Mouse (Mus musculus): ENCODE data around the gene Kansl3. TPM values are rescaled to one million over a fixed set of nuclear protein-coding genes. Genes with fewer than 3 reads are reported as not detected.

The Kansl3 gene
- total and polyA plus RNA-seq, 3 experiments = 35.4 to 52.8 (median 49.7) TPM

DNA sequence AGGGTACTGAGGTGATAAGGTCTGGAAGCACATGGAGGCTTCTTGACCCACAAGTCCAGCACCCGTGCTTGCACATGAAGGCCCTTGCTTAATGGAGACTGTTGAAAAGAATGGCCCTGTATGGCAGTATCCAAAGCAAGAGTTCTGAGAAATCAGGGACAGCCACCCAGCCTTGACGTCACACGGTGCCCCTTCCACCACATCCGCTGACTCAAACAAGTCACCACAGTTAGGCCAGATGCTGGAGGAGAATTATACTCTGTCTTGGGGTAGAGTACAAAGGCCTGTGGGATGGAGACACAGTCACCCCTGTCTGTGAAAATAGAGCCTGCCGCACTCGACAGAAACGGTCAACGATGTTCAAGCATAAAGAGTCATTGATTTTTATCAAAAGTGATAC lies 75.5 kb downstream of the Kansl3 start:
- no peaks in the 10 kb centered on the region for H3K27me3 ChIP-seq (ENCODE audit: control insufficient read depth, insufficient read depth, low read length)
- 93% methylated on average over 8 of the region's 8 CpGs for WGBS
- TF ChIP-seq CTCF (IDR thresholded peaks at IDR 0.05) (no peak), POLR2A (IDR thresholded peaks at IDR 0.05; ENCODE audit: insufficient read depth, low read depth, low read length) (no peak), EP300 (IDR thresholded peaks at IDR 0.05; ENCODE audit: insufficient read depth, low read depth, low read length) (no peak)
- no peak for DNase-seq
- no peak overlapping the region for H3K9ac ChIP-seq (ENCODE audit: low read depth, low read length)
- H3K36me3 ChIP-seq (ENCODE audit: control insufficient read depth, insufficient read depth, low read length) = no peaks in the 10 kb centered on the region
- intact Hi-C loops (cut with DNase I) = no loop called here
- H3K4me3 ChIP-seq = no peak overlapping the region
- no peaks in the 10 kb centered on the region for H3K4me1 ChIP-seq (ENCODE audit: control insufficient read depth, insufficient read depth, low read length)
- H3K79me2 ChIP-seq (replicated peaks; ENCODE audit: control insufficient read depth, insufficient read depth, low read length) = no peaks in the 10 kb centered on the region
- no peak overlapping the region for H3K27ac ChIP-seq

Small RNAs within 50 kb of the gene (microRNA-seq; reads per million reads assigned to microRNA genes)
- gene Mir6898 = 0 reads per million in 2 experiments

Other genes with a start within 250 kb of the Kansl3 start
- gene Uggt1, start 124.5 kb downstream of the Kansl3 start, total RNA-seq (2021) = 10 to 100 TPM; 28.4 to 29.8 TPM
- 7.3 and 17.5 TPM in 2 replicates for gene Uggt1, start 124.5 kb downstream of the Kansl3 start, polyA plus RNA-seq (2012; rRNA removed)
- 1 to 10 TPM; 2.2 to 3.0 TPM for gene Neurl3, start 94.5 kb downstream of the Kansl3 start, total RNA-seq (2021)
- 5.8 and 6.1 TPM in 2 replicates for gene Neurl3, start 94.5 kb downstream of the Kansl3 start, polyA plus RNA-seq (2012; rRNA removed)
- gene Arid5a, start 61.4 kb downstream of the Kansl3 start, total RNA-seq (2021) = 10 to 100 TPM; 10.2 to 12.4 TPM
- 4.7 and 4.9 TPM in 2 replicates for gene Arid5a, start 61.4 kb downstream of the Kansl3 start, polyA plus RNA-seq (2012; rRNA removed)
- not detected for gene Fer1l5, start 3.1 kb upstream of the Kansl3 start, total RNA-seq (2021)
- gene Fer1l5, start 3.1 kb upstream of the Kansl3 start, polyA plus RNA-seq (2012; rRNA removed) = 0.04 TPM in 1 of 2 replicates, not detected in the other
- gene Lman2l, start 76.1 kb upstream of the Kansl3 start, total RNA-seq (2021) = 10 to 100 TPM; 26.3 to 26.5 TPM
- gene Lman2l, start 76.1 kb upstream of the Kansl3 start, polyA plus RNA-seq (2012; rRNA removed) = 16.8 and 25.7 TPM in 2 replicates
- gene Cnnm4, start 102.4 kb upstream of the Kansl3 start, total RNA-seq (2021) = 1 to 10 TPM; 4.4 to 4.6 TPM
- 3.9 and 4.4 TPM in 2 replicates for gene Cnnm4, start 102.4 kb upstream of the Kansl3 start, polyA plus RNA-seq (2012; rRNA removed)
- gene Cnnm3, start 142.7 kb upstream of the Kansl3 start, total RNA-seq (2021) = 10 to 100 TPM; 11.1 to 15.1 TPM
- gene Cnnm3, start 142.7 kb upstream of the Kansl3 start, polyA plus RNA-seq (2012; rRNA removed) = 14.1 and 15.6 TPM in 2 replicates
- gene Ankrd23, start 167.7 kb upstream of the Kansl3 start, total RNA-seq (2021) = 100 to 1,000 TPM; 310 to 338 TPM
- gene Ankrd23, start 167.7 kb upstream of the Kansl3 start, polyA plus RNA-seq (2012; rRNA removed) = 397 and 412 TPM in 2 replicates
- 100 to 1,000 TPM; 148 to 172 TPM for gene Gm42417, start 170.2 kb upstream of the Kansl3 start, total RNA-seq (2021)
- 0.09 TPM in 1 of 2 replicates, not detected in the other for gene Gm42417, start 170.2 kb upstream of the Kansl3 start, polyA plus RNA-seq (2012; rRNA removed)
- 1 to 10 TPM; 6.2 to 6.3 TPM for gene Ankrd39, start 178.3 kb upstream of the Kansl3 start, total RNA-seq (2021)
- 11.1 TPM in 2 replicates for gene Ankrd39, start 178.3 kb upstream of the Kansl3 start, polyA plus RNA-seq (2012; rRNA removed)
- gene Sema4c, start 189.2 kb upstream of the Kansl3 start, total RNA-seq (2021) = 10 to 100 TPM; 10.6 to 11.1 TPM
- gene Sema4c, start 189.2 kb upstream of the Kansl3 start, polyA plus RNA-seq (2012; rRNA removed) = 12.7 and 15.2 TPM in 2 replicates